Mouse (Mus musculus) erythroblast, embryonic 14.5 days (primary cell): ENCODE results near the gene Gabbr1.

Source experiments
- GATA1 ChIP-seq: IDR thresholded peaks from 2 replicates; pipeline ENCODE4 v1.6.1; 2012; ENCODE audit warnings: low read length, inconsistent platforms, mixed read lengths
- TAL1 ChIP-seq: IDR thresholded peaks from 3 replicates; pipeline ENCODE4 v1.6.1; 2012; ENCODE audit warnings: low read length, inconsistent platforms, mixed read lengths

GRCm38 (mm10) chr17:37056957-37057356, 11.2 kb downstream of the Gabbr1 start:
- TF ChIP-seq GATA1 (no peak), TAL1 (no peak)
